Mouse (Mus musculus): ENCODE results near the gene Gpr108. TPM values are rescaled to one million over a fixed set of nuclear protein-coding genes. Genes with fewer than 3 reads are reported as not detected.

Gpr108 gene
- polyA plus RNA-seq, 1 experiment: 44.0 TPM

GRCm38 (mm10) chr17:57234254-57234928, 13.9 kb downstream of the Gpr108 start:
- TF ChIP-seq CTCF (IDR thresholded peaks at IDR 0.05; ENCODE audit: borderline replicate concordance, insufficient read depth, low read depth, low read length) (no peak), POLR2A (IDR thresholded peaks at IDR 0.05; ENCODE audit: borderline replicate concordance, insufficient read depth, low read length) (no peak)
- WGBS: 83% methylated on average over 12 of the region's 12 CpGs
- Histone ChIP-seq H3K4me3 (replicated peaks; ENCODE audit: insufficient read depth, low read depth, low read length) (no peak overlapping the region), H3K27me3 (ENCODE audit: control insufficient read depth, insufficient read depth, low read length) (no peaks in the 10 kb centered on the region), H3K4me1 (ENCODE audit: control insufficient read depth, insufficient read depth, low read length) (no peaks in the 10 kb centered on the region), H3K27ac (ENCODE audit: insufficient read depth, low read length) (no peak overlapping the region)
- DNase-seq: no peak

- no peak for DNase-seq
- Histone ChIP-seq H3K4me1 (ENCODE audit: control insufficient read depth, insufficient read depth, low read length) (no peaks in the 10 kb centered on the region), H3K27me3 (ENCODE audit: control insufficient read depth, insufficient read depth, low read length) (no peaks in the 10 kb centered on the region), H3K27ac (ENCODE audit: insufficient read depth, low read length) (no peak overlapping the region), H3K4me3 (replicated peaks; ENCODE audit: insufficient read depth, low read depth, low read length) (no peak overlapping the region)
- WGBS: 36% methylated on average over 7 of the region's 7 CpGs
- no peak for TF ChIP-seq CTCF (IDR thresholded peaks at IDR 0.05; ENCODE audit: borderline replicate concordance, insufficient read depth, low read depth, low read length)
- no peak for TF ChIP-seq POLR2A (IDR thresholded peaks at IDR 0.05; ENCODE audit: borderline replicate concordance, insufficient read depth, low read length)
Observed at GRCm38 (mm10) chr17:57233038-57233437, 15.2 kb downstream of the Gpr108 start.

GRCm38 (mm10) chr17:57232200-57232599, 16.0 kb downstream of the Gpr108 start:
- WGBS: 73% methylated on average over 1 of the region's 1 CpGs
- Histone ChIP-seq H3K4me3 (replicated peaks; ENCODE audit: insufficient read depth, low read depth, low read length) (no peak overlapping the region), H3K27ac (ENCODE audit: insufficient read depth, low read length) (no peak overlapping the region), H3K4me1 (ENCODE audit: control insufficient read depth, insufficient read depth, low read length) (no peaks in the 10 kb centered on the region), H3K27me3 (ENCODE audit: control insufficient read depth, insufficient read depth, low read length) (no peaks in the 10 kb centered on the region)
- TF ChIP-seq CTCF (IDR thresholded peaks at IDR 0.05; ENCODE audit: borderline replicate concordance, insufficient read depth, low read depth, low read length) (no peak), POLR2A (IDR thresholded peaks at IDR 0.05; ENCODE audit: borderline replicate concordance, insufficient read depth, low read length) (no peak)
- no peak for DNase-seq

GRCm38 (mm10) chr17:57231321-57231771, 16.9 kb downstream of the Gpr108 start:
- no peaks in the 10 kb centered on the region for H3K27me3 ChIP-seq (ENCODE audit: control insufficient read depth, insufficient read depth, low read length)
- no peak overlapping the region for H3K27ac ChIP-seq (ENCODE audit: insufficient read depth, low read length)
- DNase-seq: no peak
- H3K4me1 ChIP-seq (ENCODE audit: control insufficient read depth, insufficient read depth, low read length): no peaks in the 10 kb centered on the region
- no peak for TF ChIP-seq POLR2A (IDR thresholded peaks at IDR 0.05; ENCODE audit: borderline replicate concordance, insufficient read depth, low read length)
- TF ChIP-seq CTCF (IDR thresholded peaks at IDR 0.05; ENCODE audit: borderline replicate concordance, insufficient read depth, low read depth, low read length): no peak
- H3K4me3 ChIP-seq (replicated peaks; ENCODE audit: insufficient read depth, low read depth, low read length): no peak overlapping the region

GRCm38 (mm10) chr17:57230728-57231125, 17.5 kb downstream of the Gpr108 start:
- TF ChIP-seq POLR2A (IDR thresholded peaks at IDR 0.05; ENCODE audit: borderline replicate concordance, insufficient read depth, low read length): no peak

GRCm38 (mm10) chr17:57229851-57230727, 18.2 kb downstream of the Gpr108 start:
- WGBS: 45% methylated on average over 15 of the region's 15 CpGs
- TF ChIP-seq POLR2A (IDR thresholded peaks at IDR 0.05; ENCODE audit: borderline replicate concordance, insufficient read depth, low read length) (no peak), CTCF (IDR thresholded peaks at IDR 0.05; ENCODE audit: borderline replicate concordance, insufficient read depth, low read depth, low read length) (no peak)
- Histone ChIP-seq H3K27me3 (ENCODE audit: control insufficient read depth, insufficient read depth, low read length) (no peaks in the 10 kb centered on the region), H3K4me1 (ENCODE audit: control insufficient read depth, insufficient read depth, low read length) (no peaks in the 10 kb centered on the region), H3K27ac (ENCODE audit: insufficient read depth, low read length) (no peak overlapping the region), H3K4me3 (replicated peaks; ENCODE audit: insufficient read depth, low read depth, low read length) (no peak overlapping the region)
- DNase-seq: no peak

More at GRCm38 (mm10) chr17:57230728-57231125, 17.5 kb downstream of the Gpr108 start:
- Histone ChIP-seq H3K4me3 (replicated peaks; ENCODE audit: insufficient read depth, low read depth, low read length) (no peak overlapping the region), H3K27ac (ENCODE audit: insufficient read depth, low read length) (no peak overlapping the region), H3K4me1 (ENCODE audit: control insufficient read depth, insufficient read depth, low read length) (no peaks in the 10 kb centered on the region), H3K27me3 (ENCODE audit: control insufficient read depth, insufficient read depth, low read length) (no peaks in the 10 kb centered on the region)
- DNase-seq: no peak
- WGBS: 68% methylated on average over 6 of the region's 6 CpGs

GRCm38 (mm10) chr17:57228873-57229272, 19.4 kb downstream of the Gpr108 start:
- TF ChIP-seq CTCF (IDR thresholded peaks at IDR 0.05; ENCODE audit: borderline replicate concordance, insufficient read depth, low read depth, low read length): no peak
- TF ChIP-seq POLR2A (IDR thresholded peaks at IDR 0.05; ENCODE audit: borderline replicate concordance, insufficient read depth, low read length): no peak
- no peaks in the 10 kb centered on the region for H3K4me1 ChIP-seq (ENCODE audit: control insufficient read depth, insufficient read depth, low read length)
- DNase-seq: no peak
- no peaks in the 10 kb centered on the region for H3K27me3 ChIP-seq (ENCODE audit: control insufficient read depth, insufficient read depth, low read length)
- 89% methylated on average over 3 of the region's 3 CpGs for WGBS
- H3K4me3 ChIP-seq (replicated peaks; ENCODE audit: insufficient read depth, low read depth, low read length): no peak overlapping the region
- no peak overlapping the region for H3K27ac ChIP-seq (ENCODE audit: insufficient read depth, low read length)

GRCm38 (mm10) chr17:57228014-57228413, 20.2 kb downstream of the Gpr108 start, which contains the start of gene C3:
Gene C3, minus strand, starts transcription at chr17:57228136.
- H3K27me3 ChIP-seq (ENCODE audit: control insufficient read depth, insufficient read depth, low read length): no peaks in the 10 kb centered on the region
- H3K27ac ChIP-seq (ENCODE audit: insufficient read depth, low read length): no peak within 1 kb of the TSS
- 93% methylated on average over 3 of the region's 3 CpGs for WGBS
- DNase-seq: no peak
- no peak within 1 kb of the TSS for H3K4me3 ChIP-seq (replicated peaks; ENCODE audit: insufficient read depth, low read depth, low read length)
- H3K4me1 ChIP-seq (ENCODE audit: control insufficient read depth, insufficient read depth, low read length): no peaks in the 10 kb centered on the region
- TF ChIP-seq POLR2A (IDR thresholded peaks at IDR 0.05; ENCODE audit: borderline replicate concordance, insufficient read depth, low read length) (no peak), CTCF (IDR thresholded peaks at IDR 0.05; ENCODE audit: borderline replicate concordance, insufficient read depth, low read depth, low read length) (no peak)
